Mouse (Mus musculus) liver, embryonic 16.5 days (tissue): Measurements from ENCODE around the gene Gm26920. TPM values are rescaled to one million over a fixed set of nuclear protein-coding genes. Genes with fewer than 3 reads are reported as not detected.
A peak's percentile ranks its signal among the peaks of the same experiment; 100 is the strongest.

ENCODE experiments used
- ATAC-seq: fragments of 200-750 bp; cut with Nextera tagmentation; 2 replicates; pipeline ENCODE4 v1.8.0; 2017; ENCODE audit warnings: low read depth, mild to moderate bottlenecking, moderate number of reproducible peaks, moderate library complexity
- H3K27ac ChIP-seq: fragments of 300-500 bp; sonication (generic); 2 replicates; pipeline ENCODE4 v1.5.1; 2014; ENCODE audit warnings: mild to moderate bottlenecking, low read length
- H3K27me3 ChIP-seq: fragments of 300-500 bp; sonication (generic); 2 replicates; pipeline ENCODE4 v1.6.1; 2014; ENCODE audit warnings: low read depth, low read length, mixed read lengths; ENCODE audit not compliant: control insufficient read depth, insufficient read depth
- H3K36me3 ChIP-seq: fragments of 300-500 bp; sonication (generic); 2 replicates; pipeline ENCODE4 v1.6.1; 2014; ENCODE audit warnings: mild to moderate bottlenecking; ENCODE audit not compliant: control insufficient read depth, insufficient read depth
- H3K4me1 ChIP-seq: fragments of 300-500 bp; sonication (generic); 2 replicates; pipeline ENCODE4 v1.6.1; 2014; ENCODE audit warnings: low read depth, low read length, mixed read lengths; ENCODE audit not compliant: control insufficient read depth
- H3K4me2 ChIP-seq: fragments of 300-500 bp; sonication (generic); 2 replicates; pipeline ENCODE4 v1.6.1; 2014; ENCODE audit warnings: low read depth, low read length, mixed read lengths
- H3K4me3 ChIP-seq: fragments of 300-500 bp; sonication (generic); 2 replicates; pipeline ENCODE4 v1.5.1; 2014; ENCODE audit warnings: low read depth, mild to moderate bottlenecking, low read length
- H3K9ac ChIP-seq: fragments of 300-500 bp; sonication (generic); 2 replicates; pipeline ENCODE4 v1.6.1; 2014; ENCODE audit warnings: low read depth, low read length
- H3K9me3 ChIP-seq: fragments of 300-500 bp; sonication (generic); replicated peaks from 2 replicates; pipeline ENCODE4 v1.6.1; 2016; ENCODE audit warnings: low read length; ENCODE audit not compliant: control insufficient read depth
- WGBS: fragments of 180-500 bp; shearing (Covaris S2); extraction: QIAGEN DNeasy Blood & Tissue Kit; methylation state at CpG from one replicate; pipeline ENCODE4 v1.1.7; 2014; ENCODE audit not compliant: insufficient replicate concordance; 5-methylcytosine and 5-hydroxymethylcytosine counted together
- microRNA-seq: library from miRNA; unstranded; fragments of <30 nt; microRNA quantifications from one replicate; pipeline ENCODE4, GENCODE M21; 2016
- polyA plus RNA-seq: library from polyadenylated mRNA; unstranded; fragments of >200 nt; fragmentation: Nextera tagmentation; extraction: Ambion mirVana; gene quantifications from 2 replicates; pipeline ENCODE4 v1.2.1, GENCODE M21; 2015

Gm26920 gene
- polyA plus RNA-seq, 1 experiment from 2014 or later: not detected

DNA sequence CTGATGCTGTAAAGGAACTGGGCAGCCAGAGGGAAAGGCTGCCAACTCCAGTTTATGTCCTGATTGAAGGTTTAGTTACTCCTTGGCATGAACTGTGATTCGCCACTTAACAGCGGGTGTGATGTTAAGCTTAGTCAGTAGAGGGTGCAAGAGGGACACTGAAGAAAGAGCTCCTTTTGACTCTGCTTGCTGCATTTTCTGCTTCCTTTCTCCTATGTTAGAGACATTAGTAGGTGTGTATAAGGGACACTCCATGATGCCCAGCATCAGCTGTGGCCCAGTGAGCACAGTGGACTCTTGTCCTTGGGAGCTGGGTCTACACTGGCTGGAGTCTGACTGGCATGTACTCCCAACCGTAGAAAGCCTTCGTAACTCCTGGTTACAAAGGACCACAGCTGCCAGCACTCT lies 77.2 kb downstream of the Gm26920 start:
- WGBS: 77% methylated on average over 4 of the region's 4 CpGs
- peaks cover 14% of the 10 kb centered on the region for H3K36me3 ChIP-seq
- ATAC-seq: no peak

GRCm38 (mm10) chr7:30010551-30011195 lies 79.5 kb downstream of the Gm26920 start:
- 74% methylated on average over 10 of the region's 10 CpGs for WGBS
- H3K27me3 ChIP-seq: no peaks in the 10 kb centered on the region
- ATAC-seq: no peak
- peaks cover 6% of the 10 kb centered on the region for H3K36me3 ChIP-seq
- no peak overlapping the region for H3K4me3 ChIP-seq
- H3K27ac ChIP-seq: no peak overlapping the region
- no peak overlapping the region for H3K4me2 ChIP-seq
- H3K9me3 ChIP-seq: no peaks in the 10 kb centered on the region
- H3K4me1 ChIP-seq: no peaks in the 10 kb centered on the region
- H3K9ac ChIP-seq: no peak overlapping the region

More for the DNA sequence above, 77.2 kb downstream of the Gm26920 start:
- H3K4me2 ChIP-seq: no peak overlapping the region
- H3K9me3 ChIP-seq: no peaks in the 10 kb centered on the region
- H3K4me3 ChIP-seq: no peak overlapping the region
- no peak overlapping the region for H3K9ac ChIP-seq
- no peaks in the 10 kb centered on the region for H3K4me1 ChIP-seq
- no peaks in the 10 kb centered on the region for H3K27me3 ChIP-seq
- no peak overlapping the region for H3K27ac ChIP-seq

DNA sequence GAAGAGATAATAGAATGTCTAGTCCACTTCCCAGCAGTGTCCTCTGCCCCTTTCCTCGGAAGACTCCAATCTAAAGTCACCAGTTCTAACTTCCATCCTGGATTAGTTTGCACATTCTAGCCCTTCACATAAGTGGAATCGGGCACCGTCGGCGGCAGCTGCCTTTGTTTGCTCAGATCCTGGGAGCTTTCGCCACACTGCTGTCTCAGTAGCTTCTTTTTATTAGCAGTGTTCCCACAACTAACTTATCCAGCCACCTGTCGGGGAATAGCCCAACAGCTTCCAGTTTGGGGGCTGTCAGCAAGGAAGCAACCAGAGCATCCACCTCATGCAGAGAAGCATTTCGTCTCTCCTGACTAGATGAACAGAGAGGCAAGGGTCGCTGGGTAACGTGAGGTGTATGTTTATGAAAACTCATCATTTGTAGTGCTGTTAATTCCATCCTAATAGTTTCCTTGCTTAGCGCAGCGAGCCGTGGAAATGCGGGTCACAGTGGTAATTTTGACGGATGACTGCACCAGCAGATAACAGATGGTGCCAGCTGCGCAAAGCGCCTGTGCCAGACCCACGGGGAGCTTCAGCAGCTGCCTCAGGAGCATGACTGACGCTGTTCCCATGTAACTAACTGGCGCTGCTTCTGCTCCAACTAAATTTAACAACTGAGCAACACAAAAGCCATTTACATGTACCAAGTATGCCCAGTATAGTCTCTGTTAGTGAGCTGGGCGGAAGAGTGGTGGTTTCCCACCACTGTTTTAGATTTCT lies 80.7 kb downstream of the Gm26920 start:
- no peaks in the 10 kb centered on the region; the same call in none of the 2 replicates for H3K36me3 ChIP-seq
- H3K27me3 ChIP-seq: no peaks in the 10 kb centered on the region
- H3K4me1 ChIP-seq: no peaks in the 10 kb centered on the region
- no peak overlapping the region for H3K27ac ChIP-seq
- H3K9me3 ChIP-seq: no peaks in the 10 kb centered on the region
- ATAC-seq: no peak
- no peak overlapping the region for H3K9ac ChIP-seq
- WGBS: 73% methylated on average over 21 of the region's 21 CpGs
- no peak overlapping the region for H3K4me3 ChIP-seq
- H3K4me2 ChIP-seq: no peak overlapping the region

- no peak overlapping the region for H3K4me2 ChIP-seq
- H3K27me3 ChIP-seq: no peaks in the 10 kb centered on the region
- no peaks in the 10 kb centered on the region; the same call in none of the 2 replicates for H3K36me3 ChIP-seq
- H3K9ac ChIP-seq: no peak overlapping the region
- ATAC-seq: no peak
- no peak overlapping the region for H3K4me3 ChIP-seq
- no peaks in the 10 kb centered on the region for H3K9me3 ChIP-seq
- no peaks in the 10 kb centered on the region for H3K4me1 ChIP-seq
- 67% methylated on average over 6 of the region's 6 CpGs for WGBS
- 0 out of 2 replicates have a peak overlapping the region, but pooled peaks have one; percentile 14 for H3K27ac ChIP-seq
Measured at GRCm38 (mm10) chr7:30008020-30008690, 82.1 kb downstream of the Gm26920 start.

DNA sequence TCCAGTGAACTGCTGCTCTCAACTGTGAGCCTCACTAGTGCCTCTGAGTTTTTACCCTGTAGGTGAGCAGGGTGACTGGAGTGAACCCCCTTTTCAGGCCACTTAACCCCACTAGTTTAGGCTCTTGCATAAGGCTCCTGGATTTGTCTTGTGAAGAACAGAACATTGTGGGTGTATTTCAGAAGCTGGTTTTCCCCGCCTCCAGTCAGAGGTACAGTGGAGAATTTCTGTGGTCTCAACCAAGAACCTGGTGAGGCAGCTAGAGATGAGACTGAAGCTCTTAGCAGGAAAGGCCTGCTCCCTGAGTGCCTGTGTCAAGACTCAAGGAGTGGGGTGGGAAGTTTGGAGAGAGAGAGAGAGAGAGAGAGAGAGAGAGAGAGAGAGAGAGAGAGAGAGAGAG lies 82.6 kb downstream of the Gm26920 start:
- H3K4me2 ChIP-seq: no peak overlapping the region
- H3K36me3 ChIP-seq: no peaks in the 10 kb centered on the region; the same call in none of the 2 replicates
- H3K27me3 ChIP-seq: no peaks in the 10 kb centered on the region
- 65% methylated on average over 1 of the region's 1 CpGs for WGBS
- no peak for ATAC-seq
- H3K9me3 ChIP-seq: no peaks in the 10 kb centered on the region
- H3K9ac ChIP-seq: no peak overlapping the region
- no peak overlapping the region for H3K4me3 ChIP-seq
- no peaks in the 10 kb centered on the region for H3K4me1 ChIP-seq
- H3K27ac ChIP-seq: no peak overlapping the region

Small RNAs within 50 kb of the gene (microRNA-seq; reads per million reads assigned to microRNA genes)
- gene Gm23368: not detected

Other genes starting within 250 kb of the Gm26920 start
- gene Zfp940, start 236.7 kb downstream of the Gm26920 start, polyA plus RNA-seq: 0.68 and 0.77 TPM in 2 replicates
- 1.0 and 1.1 TPM in 2 replicates for gene Zfp420, start 230.4 kb downstream of the Gm26920 start, polyA plus RNA-seq
- 1.7 TPM in 2 replicates for gene Zfp27, start 183.8 kb downstream of the Gm26920 start, polyA plus RNA-seq
- gene Zfp383, start 182.2 kb downstream of the Gm26920 start, polyA plus RNA-seq: 0.44 and 0.50 TPM in 2 replicates
- 1.3 and 1.5 TPM in 2 replicates for gene Zfp74, start 136.3 kb downstream of the Gm26920 start, polyA plus RNA-seq
- gene Zfp568, start 106.5 kb downstream of the Gm26920 start, polyA plus RNA-seq: 8.1 and 8.2 TPM in 2 replicates
- 0.28 and 0.34 TPM in 2 replicates for gene Zfp14, start 39.0 kb downstream of the Gm26920 start, polyA plus RNA-seq
- 1.2 TPM in 2 replicates for gene Zfp82, start 17.5 kb downstream of the Gm26920 start, polyA plus RNA-seq
- 1.0 and 1.4 TPM in 2 replicates for gene Zfp566, start 117 bp upstream of the Gm26920 start, polyA plus RNA-seq
- gene Zfp260, start 4.4 kb upstream of the Gm26920 start, polyA plus RNA-seq: 14.4 and 14.7 TPM in 2 replicates
- gene Zfp382, start 31.5 kb upstream of the Gm26920 start, polyA plus RNA-seq: 1.0 and 1.4 TPM in 2 replicates
- 3.7 TPM in 2 replicates for gene Zfp146, start 79.3 kb upstream of the Gm26920 start, polyA plus RNA-seq
- 6.6 and 9.1 TPM in 2 replicates for gene Cox7a1, start 93.7 kb upstream of the Gm26920 start, polyA plus RNA-seq
- gene Capns1, start 108.4 kb upstream of the Gm26920 start, polyA plus RNA-seq: 29.6 and 30.7 TPM in 2 replicates
- 36.5 and 39.4 TPM in 2 replicates for gene Polr2i, start 141.5 kb upstream of the Gm26920 start, polyA plus RNA-seq
- 34.4 and 37.8 TPM in 2 replicates for gene Tbcb, start 141.9 kb upstream of the Gm26920 start, polyA plus RNA-seq
- gene Ovol3, start 145.3 kb upstream of the Gm26920 start, polyA plus RNA-seq: not detected in 2 replicates
- gene Thap8, start 189.7 kb upstream of the Gm26920 start, polyA plus RNA-seq: 0.11 and 0.19 TPM in 2 replicates
- gene Wdr62, start 190.0 kb upstream of the Gm26920 start, polyA plus RNA-seq: 6.5 and 7.5 TPM in 2 replicates
- gene Clip3, start 201.3 kb upstream of the Gm26920 start, polyA plus RNA-seq: 0.50 and 0.90 TPM in 2 replicates
- gene Alkbh6, start 218.3 kb upstream of the Gm26920 start, polyA plus RNA-seq: 15.8 and 18.0 TPM in 2 replicates
- 17.0 and 22.4 TPM in 2 replicates for gene Syne4, start 224.4 kb upstream of the Gm26920 start, polyA plus RNA-seq
- gene E130208F15Rik, start 231.3 kb upstream of the Gm26920 start, polyA plus RNA-seq: 0.30 and 0.88 TPM in 2 replicates
- gene Sdhaf1, start 233.5 kb upstream of the Gm26920 start, polyA plus RNA-seq: 4.3 and 4.6 TPM in 2 replicates